Mouse (Mus musculus): ENCODE results near the gene Gm49369.

GRCm38 (mm10) chr7:142431106-142431505, 48.6 kb upstream of the Gm49369 start:
- TF ChIP-seq CTCF (IDR thresholded peaks at IDR 0.05; ENCODE audit: low read depth) (no peak), EP300 (IDR thresholded peaks at IDR 0.05; ENCODE audit: low read depth) (no peak)
